Mouse (Mus musculus) neural tube, embryonic 12.5 days (tissue): Measurements from ENCODE around the gene Maged1. TPM values are rescaled to one million over a fixed set of nuclear protein-coding genes. Genes with fewer than 3 reads are reported as not detected.

Experiments
- ATAC-seq: fragments of 200-750 bp; cut with Nextera tagmentation; 2 replicates; pipeline ENCODE4 v1.8.0; 2017; ENCODE audit warnings: low read depth, mild to moderate bottlenecking, moderate TSS enrichment, moderate library complexity; ENCODE audit not compliant: low FRiP score
- H3K27ac ChIP-seq: fragments of 300-500 bp; sonication (generic); 2 replicates; pipeline ENCODE4 v1.5.1; 2016
- H3K27me3 ChIP-seq: fragments of 300-500 bp; sonication (generic); replicated peaks from 2 replicates; pipeline ENCODE4 v1.6.1; 2016; ENCODE audit warnings: mild to moderate bottlenecking
- H3K36me3 ChIP-seq: fragments of 300-500 bp; sonication (generic); 2 replicates; pipeline ENCODE4 v1.6.1; 2016; ENCODE audit warnings: mild to moderate bottlenecking
- H3K4me1 ChIP-seq: fragments of 300-500 bp; sonication (generic); 2 replicates; pipeline ENCODE4 v1.6.1; 2016
- H3K4me2 ChIP-seq: fragments of 300-500 bp; sonication (generic); replicated peaks from 2 replicates; pipeline ENCODE4 v1.6.1; 2016; ENCODE audit warnings: mild to moderate bottlenecking
- H3K4me3 ChIP-seq: fragments of 300-500 bp; sonication (generic); 2 replicates; pipeline ENCODE4 v1.5.1; 2016
- H3K9ac ChIP-seq: fragments of 300-500 bp; sonication (generic); 2 replicates; pipeline ENCODE4 v1.6.1; 2016; ENCODE audit warnings: mild to moderate bottlenecking
- H3K9me3 ChIP-seq: fragments of 300-500 bp; sonication (generic); 2 replicates; pipeline ENCODE4 v1.6.1; 2016; ENCODE audit warnings: mild to moderate bottlenecking
- WGBS: fragments of 180-500 bp; shearing (Covaris S2); methylation state at CpG from one replicate; pipeline ENCODE4 v1.1.7; 2016; 5-methylcytosine and 5-hydroxymethylcytosine counted together
- polyA plus RNA-seq: library from polyadenylated mRNA; unstranded; fragments of >200 nt; fragmentation: Nextera tagmentation; extraction: Ambion mirVana; gene quantifications from 2 replicates; pipeline ENCODE4 v1.2.1, GENCODE M21; 2016

The Maged1 gene
- polyA plus RNA-seq = 951 and 981 TPM in 2 replicates

DNA sequence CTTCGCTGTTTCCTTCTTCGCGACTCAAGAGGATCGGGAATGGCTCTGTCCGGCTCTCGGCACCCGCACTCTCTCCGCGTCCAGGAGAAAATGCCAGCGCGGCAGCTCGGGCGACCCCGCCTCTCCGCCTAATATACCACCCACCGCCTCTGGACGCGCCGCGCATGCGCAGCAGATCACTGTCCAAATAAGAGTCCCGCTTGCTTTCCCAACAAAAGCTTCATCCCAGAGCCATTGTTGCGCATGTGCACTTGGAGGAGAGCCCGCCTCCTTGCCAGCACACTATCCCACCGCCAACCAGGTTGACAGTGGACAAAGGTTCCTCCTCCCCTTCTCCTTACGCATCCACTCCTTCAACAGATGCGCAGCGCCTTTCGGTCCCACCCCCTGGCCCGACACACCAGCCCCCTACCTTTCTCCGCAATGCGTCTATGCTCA lies at the start of gene Maged1:
Gene Maged1, minus strand, starts transcription at position 226 of the 438 bp plus-strand sequence.
- no peaks in the 10 kb centered on the region for H3K27me3 ChIP-seq
- peak within 1 kb of the TSS; percentile 59 for H3K4me3 ChIP-seq
- H3K9ac ChIP-seq = peak within 1 kb of the TSS; percentile 79
- no peaks in the 10 kb centered on the region for H3K9me3 ChIP-seq
- peaks cover 11% of the 10 kb centered on the region; the same call in 1 of the 2 replicates for H3K4me1 ChIP-seq
- peaks cover 25% of the 10 kb centered on the region for H3K36me3 ChIP-seq
- H3K27ac ChIP-seq = peak within 1 kb of the TSS; percentile 79
- WGBS = 15% methylated on average over 32 of the region's 32 CpGs
- peak; percentile 84 for ATAC-seq
- H3K4me2 ChIP-seq = peak within 1 kb of the TSS; percentile 58

- ATAC-seq = no peak
- Histone ChIP-seq H3K36me3 (no peaks in the 10 kb centered on the region), H3K27ac (no peak overlapping the region), H3K9ac (no peak overlapping the region), H3K4me1 (no peaks in the 10 kb centered on the region), H3K4me2 (no peak overlapping the region), H3K4me3 (no peak overlapping the region), H3K27me3 (no peaks in the 10 kb centered on the region), H3K9me3 (no peaks in the 10 kb centered on the region)
- WGBS = 91% methylated on average over 1 of the region's 1 CpGs
Observed at GRCm38 (mm10) chrX:94580251-94580650, 38.3 kb upstream of the Maged1 start.

- H3K27me3 ChIP-seq = no peaks in the 10 kb centered on the region
- no peak overlapping the region for H3K4me3 ChIP-seq
- ATAC-seq = no peak
- no peaks in the 10 kb centered on the region for H3K4me1 ChIP-seq
- H3K9me3 ChIP-seq = no peaks in the 10 kb centered on the region
- no peaks in the 10 kb centered on the region for H3K36me3 ChIP-seq
- WGBS = 72% methylated on average over 2 of the region's 2 CpGs
- no peak overlapping the region for H3K27ac ChIP-seq
- H3K9ac ChIP-seq = no peak overlapping the region
- no peak overlapping the region for H3K4me2 ChIP-seq
Observed at GRCm38 (mm10) chrX:94564694-94565093, 22.8 kb upstream of the Maged1 start.

GRCm38 (mm10) chrX:94562392-94562791 lies 20.4 kb upstream of the Maged1 start:
- H3K4me1 ChIP-seq = no peaks in the 10 kb centered on the region
- H3K9me3 ChIP-seq = no peaks in the 10 kb centered on the region
- no peaks in the 10 kb centered on the region for H3K27me3 ChIP-seq
- no peak for ATAC-seq
- H3K4me2 ChIP-seq = no peak overlapping the region
- H3K9ac ChIP-seq = no peak overlapping the region
- WGBS = 42% methylated on average over 5 of the region's 5 CpGs
- no peaks in the 10 kb centered on the region for H3K36me3 ChIP-seq
- no peak overlapping the region for H3K27ac ChIP-seq
- no peak overlapping the region for H3K4me3 ChIP-seq

GRCm38 (mm10) chrX:94548227-94548626 lies 6.3 kb upstream of the Maged1 start:
- Histone ChIP-seq H3K9ac (no peak overlapping the region), H3K9me3 (no peaks in the 10 kb centered on the region), H3K4me1 (no peaks in the 10 kb centered on the region), H3K27ac (no peak overlapping the region), H3K4me3 (no peak overlapping the region), H3K4me2 (no peak overlapping the region), H3K27me3 (no peaks in the 10 kb centered on the region), H3K36me3 (no peaks in the 10 kb centered on the region)
- ATAC-seq = no peak
- WGBS = 58% methylated on average over 3 of the region's 3 CpGs

DNA sequence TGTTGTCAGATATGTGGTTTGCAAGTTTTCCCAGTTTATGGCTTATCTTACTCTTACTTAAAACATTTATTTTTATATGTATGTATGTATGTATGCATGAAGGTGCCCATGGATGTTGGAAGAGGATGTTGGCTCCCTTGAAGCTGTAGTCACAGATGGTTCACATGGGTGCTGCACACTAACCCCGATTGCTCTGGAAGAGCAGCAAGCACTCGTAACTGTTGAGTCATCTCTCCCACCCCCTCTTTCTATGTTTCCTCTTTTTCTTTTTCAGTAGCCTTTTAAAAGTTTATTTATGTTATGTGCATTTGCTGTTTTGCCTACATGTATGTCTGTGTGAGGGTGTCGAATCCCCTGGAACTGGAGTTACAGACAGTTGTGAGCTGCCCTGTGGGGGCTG lies 4.0 kb upstream of the Maged1 start:
- Histone ChIP-seq H3K36me3 (no peaks in the 10 kb centered on the region), H3K27me3 (no peaks in the 10 kb centered on the region), H3K27ac (no peak overlapping the region), H3K9ac (no peak overlapping the region), H3K9me3 (no peaks in the 10 kb centered on the region), H3K4me1 (no peaks in the 10 kb centered on the region), H3K4me2 (no peak overlapping the region), H3K4me3 (no peak overlapping the region)
- WGBS = 88% methylated on average over 3 of the region's 3 CpGs
- ATAC-seq = no peak

DNA sequence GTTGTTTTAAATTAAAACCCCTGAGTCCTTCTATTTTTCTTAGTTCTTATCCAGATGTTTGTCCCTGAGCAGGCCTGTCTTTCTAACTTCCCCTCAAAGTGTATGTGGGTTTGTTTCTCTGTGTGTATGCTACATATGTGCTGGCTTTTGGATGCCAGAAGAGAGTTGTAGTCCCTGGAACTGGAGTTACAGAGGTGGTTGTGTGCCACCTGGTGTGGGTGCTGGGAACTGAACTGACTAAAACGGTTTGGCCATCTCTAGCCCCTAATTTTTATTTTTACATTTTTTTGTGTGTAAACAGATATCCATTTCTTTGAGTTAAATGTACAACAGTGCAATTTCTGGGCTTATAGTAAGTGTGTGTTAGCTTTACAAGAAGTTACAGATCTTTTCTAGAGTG lies 3.0 kb upstream of the Maged1 start:
- H3K9ac ChIP-seq = no peak overlapping the region
- ATAC-seq = no peak
- 15% methylated on average over 1 of the region's 1 CpGs for WGBS
- H3K4me3 ChIP-seq = no peak overlapping the region
- H3K4me2 ChIP-seq = no peak overlapping the region
- no peaks in the 10 kb centered on the region for H3K9me3 ChIP-seq
- no peaks in the 10 kb centered on the region for H3K27me3 ChIP-seq
- H3K27ac ChIP-seq = no peak overlapping the region
- H3K4me1 ChIP-seq = peaks cover 3% of the 10 kb centered on the region; the same call in 1 of the 2 replicates
- no peaks in the 10 kb centered on the region for H3K36me3 ChIP-seq

DNA sequence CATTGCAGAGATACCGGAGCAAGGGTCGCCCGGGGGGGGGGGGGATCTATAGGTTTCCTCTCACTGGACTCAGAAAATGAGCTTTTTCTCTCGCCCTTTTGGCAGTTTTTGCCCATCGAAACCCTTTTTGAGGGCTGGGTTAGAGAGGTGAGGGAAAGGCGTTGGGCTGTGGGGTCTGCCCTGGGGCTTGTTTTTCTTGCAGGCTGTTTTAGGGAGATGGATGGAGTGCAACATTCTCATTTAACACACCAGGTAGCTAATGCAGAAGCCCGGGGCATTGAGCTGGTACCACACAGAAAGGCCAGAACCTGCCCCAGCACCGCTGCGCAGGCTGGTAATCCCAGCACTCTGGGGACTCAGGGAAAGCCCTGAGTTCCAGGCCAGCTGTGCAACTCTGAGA lies 593 bp upstream of the Maged1 start:
- peaks cover 11% of the 10 kb centered on the region; the same call in 1 of the 2 replicates for H3K4me1 ChIP-seq
- H3K9me3 ChIP-seq = no peaks in the 10 kb centered on the region
- H3K27me3 ChIP-seq = no peaks in the 10 kb centered on the region
- no peak for ATAC-seq
- 18% methylated on average over 9 of the region's 9 CpGs for WGBS
- peaks cover 19% of the 10 kb centered on the region; the same call in 1 of the 2 replicates for H3K36me3 ChIP-seq
- H3K4me2 ChIP-seq = peak overlapping the region; percentile 53
- peak overlapping the region; percentile 33; the same call in 1 of the 2 replicates for H3K9ac ChIP-seq
- peak overlapping the region; percentile 79 for H3K27ac ChIP-seq
- H3K4me3 ChIP-seq = peak overlapping the region; percentile 19

- peaks cover 32% of the 10 kb centered on the region for H3K36me3 ChIP-seq
- peak overlapping the region; percentile 58 for H3K4me2 ChIP-seq
- H3K9ac ChIP-seq = peak overlapping the region; percentile 79
- H3K9me3 ChIP-seq = no peaks in the 10 kb centered on the region
- peak overlapping the region; percentile 66 for H3K27ac ChIP-seq
- WGBS = 16% methylated on average over 25 of the region's 25 CpGs
- H3K4me3 ChIP-seq = peak overlapping the region; percentile 59
- peak; percentile 1; the same call in 1 of the 2 replicates for ATAC-seq
- no peaks in the 10 kb centered on the region for H3K27me3 ChIP-seq
- peaks cover 11% of the 10 kb centered on the region; the same call in 1 of the 2 replicates for H3K4me1 ChIP-seq
Observed at GRCm38 (mm10) chrX:94541206-94541605, 737 bp downstream of the Maged1 start.

DNA sequence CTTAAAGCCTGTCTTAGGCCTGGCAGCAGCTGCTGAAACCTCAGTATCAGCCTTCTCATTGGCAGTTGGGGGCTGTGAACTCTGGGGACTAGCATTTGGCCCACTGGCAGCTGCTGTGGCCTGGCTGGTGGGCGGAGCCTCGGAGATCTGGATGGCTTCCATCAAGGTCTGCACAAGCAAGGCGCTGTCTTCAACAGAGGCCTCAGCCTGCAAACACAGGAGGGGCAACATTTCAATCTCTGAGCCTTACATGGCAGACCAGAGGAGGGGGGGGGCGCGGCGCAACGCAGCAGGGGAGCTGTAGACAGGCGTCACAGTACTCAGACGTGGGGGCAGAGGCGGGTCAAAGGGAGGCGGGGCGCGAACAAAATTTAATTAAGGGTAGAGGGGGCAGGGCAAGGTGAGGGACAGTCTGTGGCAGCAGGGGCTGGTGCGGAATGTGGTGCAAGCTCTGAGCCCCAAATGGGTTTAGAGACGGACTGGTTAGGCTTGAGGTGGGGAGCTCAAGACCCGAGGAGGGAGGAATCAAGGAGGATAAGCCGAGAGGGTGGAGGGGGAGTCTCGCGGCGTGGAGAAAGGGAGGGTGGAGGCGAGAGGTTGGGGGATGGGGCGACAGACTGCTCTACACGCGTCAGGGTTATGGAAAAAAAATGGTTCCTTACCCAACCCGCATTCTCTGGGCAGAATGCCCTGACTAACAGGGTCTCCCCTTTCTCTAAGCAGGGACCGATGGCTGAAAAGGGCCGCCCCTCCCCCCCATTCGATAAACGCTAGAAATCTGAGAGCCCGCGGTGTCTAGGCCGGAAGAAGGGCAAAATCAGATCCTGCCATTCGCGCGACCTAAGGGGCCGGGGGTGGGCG lies 1.4 kb downstream of the Maged1 start:
- Histone ChIP-seq H3K9ac (peak overlapping the region; percentile 79), H3K4me3 (peak overlapping the region; percentile 59), H3K36me3 (peaks cover 37% of the 10 kb centered on the region), H3K4me2 (peak overlapping the region; percentile 58), H3K9me3 (no peaks in the 10 kb centered on the region), H3K27me3 (no peaks in the 10 kb centered on the region), H3K4me1 (peaks cover 11% of the 10 kb centered on the region; the same call in 1 of the 2 replicates), H3K27ac (peak overlapping the region; percentile 66)
- 16% methylated on average over 37 of the region's 37 CpGs for WGBS
- peak; percentile 56 for ATAC-seq

- ATAC-seq = no peak
- H3K9ac ChIP-seq = no peak overlapping the region
- no peak overlapping the region for H3K4me3 ChIP-seq
- H3K27me3 ChIP-seq = no peaks in the 10 kb centered on the region
- no peak overlapping the region for H3K4me2 ChIP-seq
- H3K36me3 ChIP-seq = peaks cover 36% of the 10 kb centered on the region
- H3K9me3 ChIP-seq = no peaks in the 10 kb centered on the region
- H3K27ac ChIP-seq = no peak overlapping the region
- WGBS = 69% methylated on average over 2 of the region's 2 CpGs
- peaks cover 4% of the 10 kb centered on the region; the same call in 1 of the 2 replicates for H3K4me1 ChIP-seq
Observed at GRCm38 (mm10) chrX:94534346-94534745, 7.6 kb downstream of the Maged1 start.

- Histone ChIP-seq H3K4me2 (no peak overlapping the region), H3K9ac (no peak overlapping the region), H3K4me1 (no peaks in the 10 kb centered on the region), H3K9me3 (no peaks in the 10 kb centered on the region), H3K27ac (no peak overlapping the region), H3K36me3 (no peaks in the 10 kb centered on the region), H3K4me3 (no peak overlapping the region), H3K27me3 (no peaks in the 10 kb centered on the region)
- WGBS = 84% methylated on average over 3 of the region's 3 CpGs
- ATAC-seq = no peak
Observed at GRCm38 (mm10) chrX:94530301-94530700, 11.6 kb downstream of the Maged1 start.
